Mouse (Mus musculus) kidney, postnatal 4 days (tissue): Measurements from ENCODE around the gene Usp49.
A peak's percentile ranks its signal among the peaks of the same experiment; 100 is the strongest.
"Not testable (repeated sequence)": the region's sequence is repeated elsewhere in the genome, so short reads cannot be mapped to it uniquely, and the experiment has no call there.

ENCODE experiments used
- DNase-seq, 2 experiments: peaks; one replicate each; pipeline ENCODE4 v3.0.0; 2021; ENCODE audit warnings: mixed read lengths in 2 of 2

Gene Usp49

DNA sequence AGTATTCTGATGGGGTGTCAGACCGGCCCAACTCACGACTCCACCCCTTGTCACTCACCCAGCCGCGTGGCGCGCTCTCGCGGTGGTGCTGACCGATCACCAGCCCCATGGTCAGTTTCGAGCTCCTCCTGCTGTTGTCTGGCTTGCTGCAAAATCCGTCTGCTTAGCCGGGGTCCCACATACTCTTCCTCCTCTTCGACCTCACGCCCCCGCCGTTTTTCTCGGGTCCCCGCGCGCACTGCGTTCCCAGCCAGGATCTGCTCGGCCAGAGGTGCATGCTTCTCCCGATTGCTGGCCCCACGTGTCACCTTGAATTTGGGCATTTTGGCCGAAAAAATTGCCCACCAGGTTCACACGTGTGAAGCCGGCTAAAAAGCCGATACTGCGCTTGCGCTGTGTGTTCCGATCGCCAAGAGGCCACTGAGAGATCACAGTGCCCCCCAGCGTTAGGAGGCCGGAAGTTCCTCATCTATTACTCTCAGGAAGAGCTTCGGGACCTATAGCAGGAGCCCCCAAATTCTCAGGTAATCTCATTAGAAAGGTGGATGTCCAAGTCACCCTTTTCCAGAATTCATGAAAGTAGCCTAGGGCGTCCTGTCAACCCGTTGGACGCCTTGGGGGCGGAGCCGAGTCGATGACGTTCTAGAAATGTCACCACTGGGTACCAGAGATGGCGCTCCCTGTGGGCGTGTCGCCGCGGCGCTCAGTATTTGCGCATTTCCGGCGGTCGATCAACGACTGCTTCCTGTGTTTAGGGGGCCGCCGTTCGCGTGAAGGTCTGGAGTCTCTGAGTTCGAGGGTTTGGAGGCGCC, 19.4 kb upstream of the Usp49 start, which contains the start of the genes Bysl, Med20 and Gm20517:
Gene Bysl, minus strand, starts transcription at position 644 of the 812 bp plus-strand sequence.
Gene Med20, plus strand, starts transcription at position 734 of the 812 bp plus-strand sequence.
Gene Gm20517, plus strand, starts transcription at position 741 of the 812 bp plus-strand sequence.
- DNase-seq, result peak; percentile 99

DNA sequence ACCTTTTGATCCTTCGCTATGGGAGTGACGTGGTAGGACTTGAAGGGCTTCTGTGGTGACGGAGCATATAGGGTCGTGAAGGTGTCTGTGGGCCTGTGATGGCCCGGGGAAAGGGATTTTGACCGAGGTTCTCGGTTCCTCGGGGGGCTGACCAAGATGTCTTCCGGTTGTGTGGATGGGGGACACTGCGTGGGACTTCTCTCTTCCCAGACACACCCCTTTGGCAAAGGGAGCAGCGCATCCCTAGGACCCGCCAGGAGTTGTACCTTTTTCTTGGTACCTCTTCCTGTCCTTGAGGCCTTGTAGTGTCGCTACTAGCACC, 18.9 kb upstream of the Usp49 start:
- DNase-seq, result no peak

DNA sequence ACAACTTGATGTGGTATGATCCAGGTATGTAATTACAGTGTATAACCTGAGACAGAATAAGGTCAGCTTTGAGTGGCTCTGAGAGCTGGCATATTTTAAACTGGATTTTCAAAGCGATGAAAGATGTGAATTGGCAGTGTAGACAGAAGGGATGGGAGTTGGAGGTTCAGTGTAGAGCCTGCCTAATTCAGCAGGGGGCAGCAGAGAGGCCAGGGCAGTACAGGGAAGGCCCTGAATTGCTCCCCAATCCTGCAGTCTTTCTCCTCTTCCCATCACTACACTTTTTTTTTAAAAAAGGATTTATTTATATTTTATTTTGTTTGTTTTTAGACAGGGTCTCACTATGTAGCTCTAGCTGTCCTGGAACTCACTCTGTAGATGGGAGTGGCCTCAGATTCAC, 16.5 kb upstream of the Usp49 start:
- DNase-seq, result peak; percentile 58 to 61

DNA sequence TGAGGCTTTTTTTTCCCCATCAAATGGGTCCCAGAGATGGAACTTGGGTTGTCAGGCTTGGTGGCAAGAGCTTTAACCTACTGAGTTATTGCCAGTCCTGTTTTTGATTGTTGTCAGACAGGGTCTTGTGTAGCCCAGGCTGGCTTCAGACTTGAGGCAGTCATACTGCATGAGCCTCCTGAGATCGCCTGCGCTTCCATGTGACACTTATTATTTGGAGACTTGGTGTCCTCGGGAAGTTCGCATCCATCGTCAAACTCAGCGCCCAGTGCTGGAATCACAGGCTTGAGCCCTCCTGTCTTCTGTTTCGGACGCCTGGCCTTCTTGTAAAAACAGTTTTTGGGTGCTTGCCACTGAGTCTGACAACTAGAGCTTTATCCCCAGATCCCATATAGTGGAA, 14.4 kb upstream of the Usp49 start:
- no peak for DNase-seq

DNA sequence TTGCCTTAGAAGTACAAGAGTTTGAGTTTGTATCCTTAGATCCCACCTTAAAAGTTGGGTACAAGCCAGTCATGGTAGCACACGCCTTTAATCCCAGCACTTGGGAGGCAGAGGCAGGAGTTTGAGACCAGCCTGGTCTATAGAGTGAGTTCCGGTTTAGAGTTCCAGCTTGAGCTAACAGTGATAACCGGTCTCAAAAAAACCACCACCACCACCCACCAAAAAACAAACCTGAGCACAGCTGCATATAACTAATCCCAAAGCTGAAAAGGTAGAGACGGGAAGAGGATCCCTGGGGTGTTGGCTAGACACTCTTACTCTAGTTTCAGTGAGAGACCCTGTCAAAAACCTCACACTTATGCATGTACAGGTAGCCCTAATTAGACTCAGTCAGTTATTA, 13.8 kb upstream of the Usp49 start:
- DNase-seq, result no peak

DNA sequence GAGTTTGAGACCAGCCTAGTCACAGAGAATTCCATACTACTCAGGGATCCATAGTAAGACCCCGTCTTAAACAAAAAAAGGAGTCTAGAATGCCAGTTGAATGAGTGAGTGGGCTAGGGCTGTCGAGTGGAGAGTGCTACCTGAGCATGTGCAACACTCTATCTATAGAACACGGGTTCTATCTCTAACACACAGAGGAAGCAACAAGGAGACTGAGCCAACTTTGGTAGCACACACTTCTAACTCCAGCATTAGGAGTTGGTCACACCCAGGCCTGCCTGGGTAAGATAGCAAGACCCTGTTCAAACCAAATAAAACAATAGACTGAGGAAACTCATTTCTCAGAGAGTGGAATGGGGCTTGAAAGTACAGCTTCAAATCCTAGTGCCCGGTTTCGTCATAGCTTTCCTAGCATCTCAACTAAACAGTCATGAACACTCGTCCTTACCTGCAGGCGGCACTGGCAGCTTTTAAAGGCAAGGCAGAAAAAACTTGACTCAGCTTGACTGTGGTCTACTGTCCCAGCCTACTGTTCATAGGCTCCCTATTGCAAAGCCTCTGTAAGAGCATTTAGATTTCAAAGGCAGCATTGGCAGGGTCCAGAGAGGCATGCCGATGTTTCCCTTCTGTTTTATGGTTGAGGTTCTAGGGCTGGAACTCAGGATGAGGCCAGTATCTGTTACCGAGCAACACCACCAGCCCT, 12.7 kb upstream of the Usp49 start:
- DNase-seq, result no peak

DNA sequence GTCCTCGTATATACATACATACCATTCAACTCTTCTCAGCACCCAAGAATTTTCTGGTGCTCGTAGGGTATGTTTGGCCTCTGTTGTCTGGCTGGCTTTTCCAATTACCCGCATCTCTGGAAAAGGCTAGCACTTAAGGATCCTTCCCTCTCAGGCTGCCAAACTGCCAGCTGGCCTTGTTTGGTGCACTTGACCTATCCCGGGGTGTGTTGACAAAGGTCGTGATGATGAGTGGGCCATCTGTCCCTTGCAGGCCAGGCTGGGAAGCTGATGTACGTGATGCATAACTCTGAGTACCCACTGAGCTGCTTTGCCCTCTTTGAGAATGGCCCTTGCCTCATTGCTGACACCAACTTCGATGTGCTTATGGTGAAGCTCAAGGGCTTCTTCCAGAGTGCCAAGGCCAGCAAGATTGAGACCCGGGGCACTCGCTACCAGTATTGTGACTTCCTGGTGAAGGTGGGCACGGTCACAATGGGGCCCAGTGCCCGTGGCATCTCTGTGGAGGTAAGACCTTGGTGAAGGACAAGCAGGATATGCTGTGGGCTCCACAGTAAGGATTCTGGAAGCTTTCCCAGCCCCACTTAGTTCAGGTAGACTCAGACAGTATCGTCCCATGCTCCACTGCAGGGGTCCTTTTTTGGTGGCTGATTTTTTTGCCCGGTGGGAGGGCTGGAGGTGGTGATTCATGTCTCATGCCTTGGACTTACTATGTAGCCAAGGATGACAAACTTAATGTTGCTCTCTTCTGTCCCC, 11.8 kb upstream of the Usp49 start:
- DNase-seq, result no peak

DNA sequence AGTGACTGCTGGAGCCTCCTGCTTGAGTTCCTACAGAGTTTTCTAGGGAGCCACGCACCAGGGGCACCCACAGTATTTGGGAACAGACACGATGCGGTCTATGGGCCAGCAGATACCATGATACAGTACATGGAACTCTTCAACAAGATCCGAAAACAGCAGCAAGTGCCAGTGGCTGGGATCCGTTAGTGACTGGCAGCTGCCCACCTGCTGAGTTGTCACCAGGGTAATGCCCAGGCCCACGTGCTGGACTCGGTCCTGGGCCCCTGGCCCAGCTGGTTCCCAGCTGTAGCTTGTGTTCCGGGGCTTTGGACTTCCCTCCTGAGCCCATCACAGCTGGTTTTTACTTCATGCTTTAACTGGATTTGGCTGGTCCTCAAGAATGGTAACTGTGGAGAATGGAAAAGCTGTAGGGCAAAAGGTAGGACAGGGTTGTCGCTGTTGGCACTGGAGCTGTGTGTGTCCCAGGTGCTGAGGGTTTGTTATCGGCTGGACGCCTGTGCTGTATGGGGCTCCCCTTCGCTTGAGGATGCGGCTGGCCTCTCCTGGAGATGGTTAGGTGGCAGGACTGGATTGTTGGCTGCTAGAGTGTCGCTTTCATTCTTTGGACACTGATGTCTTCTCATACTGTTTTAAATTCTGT, 7.5 kb upstream of the Usp49 start:
- no peak for DNase-seq

DNA sequence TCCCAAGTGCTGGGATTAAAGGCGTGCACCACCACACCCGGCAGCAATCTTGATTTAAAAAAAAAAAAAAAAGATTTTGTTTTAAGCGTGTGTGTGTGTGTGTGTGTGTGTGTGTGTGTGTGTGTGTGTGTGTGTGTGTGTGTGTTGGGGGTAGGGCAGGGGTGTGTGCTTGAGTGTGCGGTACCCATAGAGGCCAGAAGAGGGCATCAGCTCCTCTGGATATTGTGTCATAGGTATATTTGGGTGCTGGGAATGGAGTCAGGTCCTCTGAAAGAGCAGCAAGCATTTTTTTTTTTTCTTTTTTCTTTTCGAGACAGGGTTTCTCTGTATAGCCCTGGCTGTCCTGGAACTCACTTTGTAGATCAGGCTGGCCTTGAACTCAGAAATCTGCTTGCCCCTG, 5.9 kb upstream of the Usp49 start:
- not testable (repeated sequence) for DNase-seq

DNA sequence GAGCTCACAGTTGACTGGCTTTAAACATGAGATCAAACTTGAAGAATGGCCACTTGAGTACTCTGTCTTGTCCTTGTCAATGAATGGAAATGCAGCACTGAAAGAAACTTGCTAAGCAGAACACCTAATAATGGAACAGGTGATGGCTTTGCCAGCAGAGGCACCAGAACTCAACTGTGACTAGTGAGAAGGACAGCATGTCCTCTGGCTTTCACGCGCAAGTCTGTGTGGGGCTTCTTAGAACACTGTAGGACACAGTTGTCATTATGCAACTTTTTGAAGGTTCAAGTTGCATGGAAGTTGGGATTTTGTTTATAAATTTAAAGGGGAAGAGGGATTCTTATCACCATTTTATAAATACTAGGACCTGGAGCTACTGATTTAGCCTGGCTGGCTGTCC, 5.4 kb upstream of the Usp49 start:
- DNase-seq, result no peak

DNA sequence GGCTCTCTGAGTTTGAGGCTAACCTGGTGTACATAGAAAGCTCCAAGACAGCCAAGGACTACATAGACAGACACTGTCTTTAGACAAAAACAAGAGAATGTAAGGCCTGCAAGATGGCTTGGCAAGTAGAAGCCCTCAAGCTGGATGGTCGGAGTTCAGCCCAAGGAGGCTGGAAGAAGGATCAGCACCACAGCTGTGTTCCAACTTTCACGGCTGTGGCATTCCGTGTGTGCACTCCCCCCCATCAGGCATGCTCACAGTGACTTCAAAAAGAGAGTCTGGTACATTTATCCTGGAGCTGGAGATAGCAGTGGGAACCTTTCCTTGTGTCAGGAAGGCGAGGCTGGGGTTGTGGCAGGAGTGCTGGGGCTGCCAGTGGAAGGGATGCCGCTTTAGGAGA, 4.5 kb upstream of the Usp49 start:
- DNase-seq, result no peak

DNA sequence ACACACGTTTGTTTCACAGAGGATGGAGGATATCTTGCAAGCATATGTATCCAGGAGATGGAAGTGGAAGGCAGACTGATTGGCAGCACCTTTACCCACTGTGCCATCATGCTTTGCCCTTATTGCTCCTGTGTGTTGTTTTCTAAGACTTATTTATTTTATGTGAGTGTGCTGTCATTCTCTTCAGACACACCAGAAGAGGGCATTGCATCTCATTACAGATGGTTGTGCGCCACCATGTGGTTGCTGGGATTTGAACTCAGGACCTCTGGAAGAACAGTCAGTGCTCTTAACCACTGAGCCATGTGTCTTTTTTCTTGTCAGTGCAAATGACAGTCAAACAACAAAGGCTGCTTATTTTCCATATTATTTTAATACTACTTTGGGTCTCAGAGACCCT, 2.7 kb upstream of the Usp49 start:
- no peak for DNase-seq

DNA sequence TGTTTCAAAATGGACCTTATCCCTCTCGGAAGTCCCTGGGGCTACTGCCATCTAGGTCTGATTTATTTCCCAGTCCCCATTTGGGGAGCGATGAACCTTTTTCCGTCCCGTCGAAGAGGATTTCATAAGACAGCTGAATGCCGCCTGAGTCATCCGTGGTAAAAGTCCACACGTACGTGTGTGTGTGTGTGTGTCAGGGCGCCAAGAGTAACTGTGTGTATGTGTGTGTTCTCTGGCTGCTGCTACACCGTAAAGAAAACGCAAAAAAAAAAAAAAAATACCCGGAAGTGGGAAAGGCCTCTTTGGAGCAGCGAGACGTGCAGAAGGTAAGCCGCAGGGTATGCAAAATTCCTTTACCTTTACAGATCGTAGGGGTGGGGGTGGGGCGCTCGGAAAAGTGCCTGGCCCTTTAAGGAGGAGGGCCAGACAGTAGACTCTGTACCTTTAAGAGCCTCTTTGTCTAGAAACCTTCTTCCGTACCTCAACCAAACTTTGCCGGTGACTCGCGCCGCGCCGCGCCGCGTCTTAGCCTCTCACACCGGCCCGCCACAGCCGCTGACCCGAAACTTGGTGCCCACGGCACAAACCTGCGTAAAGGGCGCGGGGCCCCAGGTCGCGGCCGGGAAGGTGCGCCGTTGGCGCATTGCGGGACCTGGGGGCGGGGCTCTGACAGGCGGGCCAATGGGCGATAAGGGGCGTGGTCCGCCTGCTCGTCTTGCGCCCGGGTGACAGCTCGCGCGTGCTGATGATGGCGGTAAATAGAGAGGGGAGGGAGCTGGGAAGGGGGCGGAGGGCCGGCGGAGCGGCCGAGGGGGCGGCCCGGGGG, 1.4 kb upstream of the Usp49 start:
- DNase-seq, result peak; percentile 97 to 98

DNA sequence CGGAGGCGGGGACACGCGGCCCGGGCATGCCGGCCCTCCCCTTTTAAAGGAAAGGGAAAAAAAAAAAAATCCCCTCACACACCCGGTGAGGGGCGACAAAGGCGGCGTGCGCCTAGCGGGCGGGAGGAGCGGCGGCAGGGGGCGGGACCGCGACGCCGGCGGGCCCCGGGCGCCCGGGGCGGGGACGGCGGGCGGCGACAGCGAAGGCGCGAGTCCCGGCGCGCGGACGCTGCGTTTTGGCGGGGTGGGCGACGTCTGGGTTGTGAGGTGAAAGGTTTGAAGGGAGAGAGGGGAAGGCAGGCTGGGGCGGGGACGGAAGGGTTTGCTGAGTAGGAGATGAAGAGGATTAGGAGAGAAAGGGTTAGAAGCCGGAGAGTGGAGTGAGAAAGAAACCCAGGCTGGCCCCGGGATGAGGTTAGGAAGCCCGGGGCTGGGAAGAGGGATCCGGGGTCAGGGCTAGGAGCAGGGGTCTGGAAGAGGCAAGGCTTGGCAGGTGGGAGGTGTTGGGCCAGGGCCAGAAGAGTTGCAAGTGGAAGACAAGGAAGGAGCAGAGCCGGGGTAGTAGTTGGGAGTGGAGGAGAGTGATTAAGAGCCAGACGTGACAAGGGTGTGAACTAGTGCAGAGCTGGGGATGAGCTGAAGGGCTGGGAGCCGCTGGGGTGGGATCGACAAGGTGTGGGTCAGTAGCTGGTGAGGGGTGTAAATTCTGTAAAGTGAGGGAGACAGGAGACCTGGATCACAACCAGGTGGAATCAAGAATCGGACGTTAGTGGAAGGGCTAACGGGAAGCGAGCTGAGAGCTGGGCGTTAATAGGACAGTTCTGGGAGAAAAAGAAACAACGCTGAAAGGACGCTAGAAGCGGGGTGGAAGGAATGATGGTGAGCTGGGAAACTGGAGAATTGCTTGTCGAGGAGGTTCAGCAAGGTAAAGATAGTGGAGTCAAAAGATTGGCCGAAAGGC, 493 bp upstream of the Usp49 start:
- DNase-seq, result no peak

DNA sequence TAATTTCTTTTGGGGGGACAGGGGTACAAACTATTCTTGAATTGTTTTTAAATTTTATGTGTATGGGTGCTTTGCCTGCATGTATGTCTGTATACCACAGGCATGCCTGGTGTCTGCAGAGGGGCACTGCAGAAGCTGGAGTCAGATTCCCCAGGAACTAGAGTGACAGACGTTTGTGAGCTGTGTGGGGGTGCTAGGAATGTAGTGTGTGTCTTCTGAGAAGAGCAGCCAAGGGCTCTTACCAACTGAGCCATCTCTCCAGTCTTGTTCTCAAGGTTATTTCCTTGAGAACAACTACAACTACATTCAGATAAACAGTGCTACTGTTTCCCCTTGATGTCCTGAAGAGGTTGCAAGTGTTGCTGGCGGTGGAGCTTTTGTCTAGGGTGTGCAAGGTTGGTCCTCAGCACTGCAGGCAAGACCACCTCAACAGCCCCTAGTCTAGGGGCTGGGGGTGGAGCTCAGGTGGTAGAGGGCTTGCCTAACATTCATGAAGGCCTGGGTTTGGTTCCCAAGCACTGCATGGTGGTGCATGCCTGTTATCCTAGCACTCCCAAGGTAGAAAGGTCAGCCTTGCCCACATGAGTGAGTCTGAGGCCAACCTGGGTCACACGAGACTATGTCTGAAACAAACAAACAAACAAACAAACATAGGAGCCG, 1.8 kb downstream of the Usp49 start:
- no peak for DNase-seq

DNA sequence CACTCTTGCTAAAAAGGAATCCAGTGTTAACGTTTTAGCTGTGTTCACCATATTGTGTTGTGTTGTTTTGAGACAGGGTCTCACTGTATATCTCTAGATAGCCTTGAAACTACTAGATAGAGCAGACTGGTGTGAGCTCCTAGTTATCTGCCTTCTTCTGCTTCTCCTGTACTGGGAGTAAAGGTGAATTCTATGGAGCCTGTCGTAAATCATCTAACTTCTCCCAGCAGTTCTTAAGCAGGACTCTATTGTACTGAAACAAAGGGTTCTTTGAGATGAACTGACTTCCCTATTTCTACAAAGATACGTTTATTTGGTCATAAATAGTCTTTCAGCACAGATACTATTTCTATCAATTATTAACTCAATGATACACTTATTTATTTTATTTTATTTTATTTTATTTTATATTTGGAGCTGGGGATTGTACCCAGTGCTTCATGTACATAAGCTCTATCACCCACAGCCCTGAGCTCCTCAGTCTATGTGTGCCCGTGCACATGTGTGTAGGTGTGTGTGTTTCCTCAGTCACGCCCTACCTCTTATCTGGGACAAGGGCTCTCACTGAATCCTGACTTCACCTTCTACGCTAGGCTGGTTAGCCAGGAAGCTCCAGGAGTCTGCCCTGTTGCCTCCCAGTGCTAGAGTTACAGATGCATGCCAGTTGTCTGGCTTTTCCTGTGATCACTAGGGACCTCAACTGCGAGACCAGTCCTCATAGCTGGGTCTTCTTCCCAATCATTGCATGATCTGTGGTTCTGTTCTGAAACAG, 3.7 kb downstream of the Usp49 start:
- DNase-seq, result no peak

DNA sequence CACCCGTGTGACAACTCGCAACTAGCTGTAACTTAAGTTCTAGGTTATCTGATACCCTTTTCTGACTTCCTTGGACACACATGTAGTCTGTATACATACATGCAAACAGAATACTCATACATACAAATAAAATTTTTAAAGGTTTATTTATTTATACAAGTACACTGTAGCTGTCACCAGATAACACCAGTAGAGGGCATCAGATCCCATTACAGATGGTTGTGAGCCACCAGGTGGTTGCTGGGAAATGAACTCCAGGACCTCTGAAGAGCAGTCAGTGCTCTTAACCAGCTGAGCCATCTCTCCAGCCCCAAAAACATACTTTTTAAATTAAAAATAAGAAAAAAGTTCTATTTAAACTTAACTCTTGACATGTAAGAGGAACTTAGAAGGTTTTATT, 12.5 kb downstream of the Usp49 start:
- no peak for DNase-seq

DNA sequence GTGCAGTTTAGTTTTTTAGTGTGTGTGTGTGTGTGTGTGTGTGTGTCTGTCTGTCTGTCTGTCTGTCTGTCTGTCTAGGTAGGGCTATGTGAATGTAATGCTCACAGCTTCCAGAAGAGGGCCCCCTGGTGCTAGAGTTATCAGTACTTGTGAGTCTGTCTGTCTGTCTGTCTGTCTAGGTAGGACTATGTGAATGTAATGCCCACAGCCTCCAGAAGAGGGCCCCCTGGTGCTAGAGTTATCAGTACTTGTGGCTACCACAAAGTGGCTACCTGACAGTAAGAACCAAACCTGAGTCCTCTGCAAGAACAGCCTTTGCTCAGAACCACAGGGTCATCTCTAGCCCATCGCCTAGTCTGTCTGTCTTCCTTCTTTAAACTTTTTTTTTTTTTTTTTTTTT, 16.2 kb downstream of the Usp49 start:
- peak; percentile 73 to 83 for DNase-seq

DNA sequence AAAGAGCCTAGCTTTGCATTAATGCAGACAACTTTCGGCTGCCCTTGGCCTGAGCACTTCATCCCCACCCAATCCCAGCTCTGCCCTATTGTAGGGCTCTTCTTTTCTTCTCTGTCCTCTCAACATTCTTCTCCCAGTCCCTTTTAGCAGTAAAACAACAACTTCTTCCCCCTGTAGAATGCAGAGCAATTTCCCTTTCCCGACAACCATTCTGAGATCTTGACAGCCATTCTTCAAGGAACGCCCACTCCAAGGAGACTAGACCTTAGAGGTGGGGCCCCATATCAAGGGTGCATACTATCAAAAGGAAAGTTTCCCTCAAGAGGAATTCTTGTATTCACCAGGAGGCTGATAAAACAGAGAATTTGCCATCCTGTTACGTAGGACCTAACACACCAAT, 18.5 kb downstream of the Usp49 start:
- no peak for DNase-seq

DNA sequence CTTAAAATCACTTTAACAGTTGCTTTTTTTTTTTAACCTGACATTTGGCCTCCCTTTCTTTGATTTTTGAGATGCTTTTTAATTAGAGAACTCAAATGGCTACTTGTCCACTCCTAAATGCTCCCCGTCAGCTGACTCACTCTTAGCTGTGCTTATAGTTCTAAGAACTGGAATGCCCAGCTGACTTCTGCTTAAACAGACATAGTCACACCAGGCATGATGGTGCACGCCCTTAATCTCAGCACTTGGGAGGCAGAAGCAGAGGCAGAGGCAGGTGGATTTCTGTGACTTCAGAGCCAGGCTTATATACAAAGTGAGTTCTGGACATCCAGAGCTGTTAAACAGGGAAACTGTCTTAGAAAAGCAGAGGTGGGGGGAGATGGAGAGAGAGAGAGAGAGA, 21.5 kb downstream of the Usp49 start:
- no peak for DNase-seq
